Mouse (Mus musculus): ENCODE measurements around the gene P2rx3. TPM values are rescaled to one million over a fixed set of nuclear protein-coding genes. Genes with fewer than 3 reads are reported as not detected.
A peak's percentile ranks its signal among the peaks of the same experiment; 100 is the strongest.

Gene P2rx3
- polyA plus RNA-seq, 1 experiment from 2014 or later: 1.9 TPM

DNA sequence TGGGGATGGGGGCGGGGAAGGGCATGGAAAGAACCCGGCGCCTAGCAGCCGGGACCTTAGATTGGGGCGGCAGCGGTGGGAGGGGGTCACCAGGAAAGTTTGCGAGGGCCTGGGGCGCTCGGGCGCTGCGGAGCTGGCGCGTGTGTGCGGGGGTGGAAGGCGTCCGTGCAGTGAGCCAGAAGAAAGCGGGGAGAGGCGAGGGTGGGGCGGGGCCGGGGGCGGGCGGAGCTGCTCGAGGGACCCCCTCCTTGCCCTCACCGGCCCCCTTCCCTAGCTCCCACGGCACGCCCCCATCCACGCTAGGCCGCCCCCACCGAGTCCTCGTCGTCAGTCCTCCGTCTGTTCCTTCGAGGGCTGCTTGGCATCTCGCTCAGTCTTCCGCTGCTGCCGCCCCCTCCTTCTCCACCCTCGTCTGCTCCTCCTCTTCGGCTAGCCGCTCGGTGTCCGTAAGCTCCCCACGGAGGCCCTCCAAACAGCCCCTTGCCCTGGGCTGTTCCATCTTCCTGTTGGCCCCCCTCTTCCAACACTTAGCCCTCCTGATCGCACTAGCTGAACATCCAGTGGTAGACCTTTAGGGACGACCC, 11.0 kb upstream of the P2rx3 start:
- H3K27ac ChIP-seq (ENCODE audit: low read depth, low read length): peak overlapping the region; percentile 75
- H3K4me1 ChIP-seq (replicated peaks; ENCODE audit: control insufficient read depth, insufficient read depth, low read length): peaks cover 28% of the 10 kb centered on the region
- H3K9me3 ChIP-seq (ENCODE audit: control insufficient read depth, low read length): no peaks in the 10 kb centered on the region
- peak overlapping the region; percentile 66 for H3K9ac ChIP-seq (ENCODE audit: low read length)
- DNase-seq (ENCODE audit: low spot score): peak; percentile 86
- ATAC-seq (replicated peaks; ENCODE audit: low FRiP score): peak; percentile 74
- no peaks in the 10 kb centered on the region for H3K27me3 ChIP-seq (ENCODE audit: control insufficient read depth, insufficient read depth, low read length)
- WGBS: under 1% methylated on average over 24 of the region's 44 CpGs
- peak overlapping the region; percentile 66 for H3K4me3 ChIP-seq (ENCODE audit: low read depth, low read length)
- peaks cover 6% of the 10 kb centered on the region for H3K36me3 ChIP-seq (ENCODE audit: control insufficient read depth, insufficient read depth, low read length)
- peak overlapping the region; percentile 60 for H3K4me2 ChIP-seq (ENCODE audit: low read depth, low read length, severe bottlenecking)

- H3K9me3 ChIP-seq (ENCODE audit: control insufficient read depth, low read length): no peaks in the 10 kb centered on the region
- peak within 1 kb of the TSS; percentile 66 for H3K4me3 ChIP-seq (ENCODE audit: low read depth, low read length)
- no peaks in the 10 kb centered on the region for H3K27me3 ChIP-seq (ENCODE audit: control insufficient read depth, insufficient read depth, low read length)
- WGBS: under 1% methylated on average over 42 of the region's 42 CpGs
- peak; percentile 84 for ATAC-seq (replicated peaks; ENCODE audit: low FRiP score)
- peaks cover 28% of the 10 kb centered on the region for H3K4me1 ChIP-seq (replicated peaks; ENCODE audit: control insufficient read depth, insufficient read depth, low read length)
- peak; percentile 96 for DNase-seq (ENCODE audit: low spot score)
- H3K4me2 ChIP-seq (ENCODE audit: low read depth, low read length, severe bottlenecking): peak within 1 kb of the TSS; percentile 60
- H3K27ac ChIP-seq (ENCODE audit: low read depth, low read length): peak within 1 kb of the TSS; percentile 75
- peak within 1 kb of the TSS; percentile 66 for H3K9ac ChIP-seq (ENCODE audit: low read length)
- peaks cover 9% of the 10 kb centered on the region for H3K36me3 ChIP-seq (ENCODE audit: control insufficient read depth, insufficient read depth, low read length)
Measured at GRCm38 (mm10) chr2:85047596-85048167, 10.4 kb upstream of the P2rx3 start, which contains the start of gene Tnks1bp1. Gene Tnks1bp1, plus strand, starts transcription at chr2:85048022.

DNA sequence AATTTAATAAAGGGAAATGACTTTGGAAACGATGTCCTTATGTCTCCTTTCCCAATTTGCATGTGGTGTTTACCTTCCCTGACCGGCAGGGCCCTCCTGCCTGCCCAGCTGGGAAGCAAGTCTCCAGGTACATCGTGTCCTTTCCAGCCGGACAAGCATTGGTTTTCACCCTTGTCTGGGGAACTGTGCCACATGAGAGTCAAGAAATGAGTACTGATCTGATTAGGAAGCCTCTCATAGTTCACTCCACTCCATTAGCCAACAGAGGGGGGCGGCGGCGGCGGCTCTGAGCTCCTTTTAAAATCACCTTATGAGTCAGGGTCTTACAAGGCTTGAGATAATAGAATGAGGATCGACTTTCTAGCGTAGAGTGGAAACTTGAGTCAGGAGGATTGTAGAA, 9.8 kb upstream of the P2rx3 start:
- peaks cover 28% of the 10 kb centered on the region for H3K4me1 ChIP-seq (replicated peaks; ENCODE audit: control insufficient read depth, insufficient read depth, low read length)
- peak overlapping the region; percentile 45 for H3K9ac ChIP-seq (ENCODE audit: low read length)
- no peaks in the 10 kb centered on the region for H3K9me3 ChIP-seq (ENCODE audit: control insufficient read depth, low read length)
- H3K4me2 ChIP-seq (ENCODE audit: low read depth, low read length, severe bottlenecking): peak overlapping the region; percentile 60
- no peaks in the 10 kb centered on the region for H3K27me3 ChIP-seq (ENCODE audit: control insufficient read depth, insufficient read depth, low read length)
- peak overlapping the region; percentile 66 for H3K4me3 ChIP-seq (ENCODE audit: low read depth, low read length)
- peaks cover 9% of the 10 kb centered on the region for H3K36me3 ChIP-seq (ENCODE audit: control insufficient read depth, insufficient read depth, low read length)
- WGBS: 57% methylated on average over 10 of the region's 10 CpGs
- no peak overlapping the region; the same call in 1 of the 2 replicates for H3K27ac ChIP-seq (ENCODE audit: low read depth, low read length)
- no peak for ATAC-seq (replicated peaks; ENCODE audit: low FRiP score)
- no peak for DNase-seq (ENCODE audit: low spot score)

DNA sequence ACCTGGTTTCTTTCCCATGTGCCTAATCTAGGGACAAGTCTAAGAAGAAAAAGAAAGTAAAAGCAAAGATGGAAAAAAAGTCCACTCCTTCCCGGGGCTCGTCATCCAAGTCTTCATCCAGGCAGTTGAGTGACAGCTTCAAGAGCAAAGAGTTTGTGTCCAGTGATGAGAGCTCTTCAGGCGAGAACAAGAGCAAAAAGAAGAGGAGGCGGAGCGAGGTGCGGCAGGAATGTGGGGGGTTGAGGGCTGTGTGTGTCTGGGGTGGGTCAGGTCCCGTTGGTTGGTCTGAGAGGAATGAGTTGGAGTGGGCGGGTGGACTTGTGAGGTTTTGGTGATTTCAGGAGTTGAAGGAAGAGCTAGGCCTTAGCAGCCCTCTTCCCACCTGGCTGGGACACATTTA, 9.0 kb upstream of the P2rx3 start:
- H3K4me1 ChIP-seq (replicated peaks; ENCODE audit: control insufficient read depth, insufficient read depth, low read length): peaks cover 28% of the 10 kb centered on the region
- ATAC-seq (replicated peaks; ENCODE audit: low FRiP score) (no peak), DNase-seq (ENCODE audit: low spot score) (no peak)
- no peaks in the 10 kb centered on the region for H3K27me3 ChIP-seq (ENCODE audit: control insufficient read depth, insufficient read depth, low read length)
- H3K27ac ChIP-seq (ENCODE audit: low read depth, low read length): no peak overlapping the region
- H3K4me3 ChIP-seq (ENCODE audit: low read depth, low read length): no peak overlapping the region
- H3K9me3 ChIP-seq (ENCODE audit: control insufficient read depth, low read length): no peaks in the 10 kb centered on the region
- H3K9ac ChIP-seq (ENCODE audit: low read length): no peak overlapping the region
- H3K4me2 ChIP-seq (ENCODE audit: low read depth, low read length, severe bottlenecking): no peak overlapping the region
- peaks cover 18% of the 10 kb centered on the region for H3K36me3 ChIP-seq (ENCODE audit: control insufficient read depth, insufficient read depth, low read length)
- WGBS: 82% methylated on average over 8 of the region's 8 CpGs

- no peak overlapping the region for H3K4me2 ChIP-seq (ENCODE audit: low read depth, low read length, severe bottlenecking)
- ATAC-seq (replicated peaks; ENCODE audit: low FRiP score) (no peak), DNase-seq (ENCODE audit: low spot score) (no peak)
- no peak overlapping the region for H3K4me3 ChIP-seq (ENCODE audit: low read depth, low read length)
- WGBS: 93% methylated on average over 7 of the region's 7 CpGs
- H3K9ac ChIP-seq (ENCODE audit: low read length): no peak overlapping the region
- peaks cover 30% of the 10 kb centered on the region for H3K36me3 ChIP-seq (ENCODE audit: control insufficient read depth, insufficient read depth, low read length)
- H3K4me1 ChIP-seq (replicated peaks; ENCODE audit: control insufficient read depth, insufficient read depth, low read length): peaks cover 9% of the 10 kb centered on the region
- no peaks in the 10 kb centered on the region for H3K27me3 ChIP-seq (ENCODE audit: control insufficient read depth, insufficient read depth, low read length)
- no peak overlapping the region for H3K27ac ChIP-seq (ENCODE audit: low read depth, low read length)
- H3K9me3 ChIP-seq (ENCODE audit: control insufficient read depth, low read length): no peaks in the 10 kb centered on the region
Measured at GRCm38 (mm10) chr2:85043623-85044022, 6.4 kb upstream of the P2rx3 start.

GRCm38 (mm10) chr2:85038336-85038735, 1.1 kb upstream of the P2rx3 start:
- Histone ChIP-seq H3K36me3 (ENCODE audit: control insufficient read depth, insufficient read depth, low read length) (peaks cover 25% of the 10 kb centered on the region), H3K4me3 (ENCODE audit: low read depth, low read length) (peak overlapping the region; percentile 80), H3K27ac (ENCODE audit: low read depth, low read length) (no peak overlapping the region), H3K4me1 (replicated peaks; ENCODE audit: control insufficient read depth, insufficient read depth, low read length) (peaks cover 10% of the 10 kb centered on the region), H3K27me3 (ENCODE audit: control insufficient read depth, insufficient read depth, low read length) (no peaks in the 10 kb centered on the region), H3K9me3 (ENCODE audit: control insufficient read depth, low read length) (no peaks in the 10 kb centered on the region), H3K9ac (ENCODE audit: low read length) (peak overlapping the region; percentile 97), H3K4me2 (ENCODE audit: low read depth, low read length, severe bottlenecking) (peak overlapping the region; percentile 88)
- 84% methylated on average over 13 of the region's 13 CpGs for WGBS
- ATAC-seq (replicated peaks; ENCODE audit: low FRiP score) (no peak), DNase-seq (ENCODE audit: low spot score) (no peak)

DNA sequence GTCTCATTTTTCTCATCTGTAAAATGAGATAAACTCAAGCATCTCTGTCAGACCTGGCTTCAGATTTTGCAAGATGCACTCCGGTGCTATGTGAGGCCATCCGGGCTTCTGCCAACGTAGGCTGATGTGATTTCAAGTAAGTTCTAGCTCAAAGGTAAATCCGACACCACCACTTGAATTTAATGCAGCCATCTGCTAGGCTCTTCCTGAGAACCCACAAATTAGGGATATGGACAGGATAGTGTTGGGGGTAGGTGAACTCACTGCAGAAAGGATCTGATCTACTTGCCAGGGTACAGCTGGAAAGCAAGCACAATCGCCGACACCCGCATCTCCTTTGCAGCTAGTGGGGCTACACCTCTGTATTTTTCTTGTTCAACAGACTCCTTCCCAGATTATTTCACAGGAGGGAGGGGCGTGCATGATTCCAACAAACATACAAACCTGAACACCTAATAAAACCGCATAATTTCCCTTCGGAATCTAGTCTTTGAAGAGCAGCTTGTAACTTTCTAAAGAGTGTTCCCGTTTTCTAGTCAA, 685 bp downstream of the P2rx3 start:
- H3K27me3 ChIP-seq (ENCODE audit: control insufficient read depth, insufficient read depth, low read length): no peaks in the 10 kb centered on the region
- H3K4me2 ChIP-seq (ENCODE audit: low read depth, low read length, severe bottlenecking): peak overlapping the region; percentile 66
- 0 out of 2 replicates have a peak overlapping the region, but pooled peaks have one; percentile 31 for H3K27ac ChIP-seq (ENCODE audit: low read depth, low read length)
- WGBS: 10% methylated on average over 11 of the region's 11 CpGs
- ATAC-seq (replicated peaks; ENCODE audit: low FRiP score) (peak; percentile 47), DNase-seq (ENCODE audit: low spot score) (peak; percentile 64)
- peak overlapping the region; percentile 80 for H3K4me3 ChIP-seq (ENCODE audit: low read depth, low read length)
- peaks cover 10% of the 10 kb centered on the region for H3K4me1 ChIP-seq (replicated peaks; ENCODE audit: control insufficient read depth, insufficient read depth, low read length)
- H3K9me3 ChIP-seq (ENCODE audit: control insufficient read depth, low read length): no peaks in the 10 kb centered on the region
- H3K36me3 ChIP-seq (ENCODE audit: control insufficient read depth, insufficient read depth, low read length): peaks cover 16% of the 10 kb centered on the region
- H3K9ac ChIP-seq (ENCODE audit: low read length): peak overlapping the region; percentile 97

DNA sequence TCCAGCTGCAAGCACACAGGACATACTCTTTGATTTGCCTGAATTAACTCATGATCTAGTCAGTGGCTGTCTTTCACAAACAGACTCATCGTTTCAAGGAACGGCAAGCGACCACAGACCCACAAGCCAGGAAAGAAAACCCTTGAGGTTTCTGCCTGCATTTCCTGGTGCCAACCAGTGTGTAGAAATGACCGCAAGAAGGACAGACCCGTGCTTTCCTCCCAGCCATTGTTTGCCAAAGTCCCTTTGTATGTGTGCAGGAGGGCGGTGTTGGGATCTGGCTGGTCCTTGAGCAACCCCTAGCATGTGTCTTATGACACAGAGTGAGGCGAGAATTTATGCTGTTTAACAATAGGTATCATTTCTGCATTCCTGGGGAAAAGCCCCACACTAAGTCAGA, 3.1 kb downstream of the P2rx3 start:
- Histone ChIP-seq H3K4me2 (ENCODE audit: low read depth, low read length, severe bottlenecking) (no peak overlapping the region), H3K9me3 (ENCODE audit: control insufficient read depth, low read length) (no peaks in the 10 kb centered on the region), H3K27me3 (ENCODE audit: control insufficient read depth, insufficient read depth, low read length) (no peaks in the 10 kb centered on the region), H3K9ac (ENCODE audit: low read length) (no peak overlapping the region), H3K4me1 (replicated peaks; ENCODE audit: control insufficient read depth, insufficient read depth, low read length) (peaks cover 10% of the 10 kb centered on the region), H3K36me3 (ENCODE audit: control insufficient read depth, insufficient read depth, low read length) (no peaks in the 10 kb centered on the region), H3K27ac (ENCODE audit: low read depth, low read length) (no peak overlapping the region), H3K4me3 (ENCODE audit: low read depth, low read length) (no peak overlapping the region)
- ATAC-seq (replicated peaks; ENCODE audit: low FRiP score): no peak
- no peak for DNase-seq (ENCODE audit: low spot score)
- WGBS: 84% methylated on average over 7 of the region's 7 CpGs

All from forebrain, embryonic 11.5 days (tissue).